17 mouse cellular contexts compared by ENCODE assay signal in the genomic region with DNA sequence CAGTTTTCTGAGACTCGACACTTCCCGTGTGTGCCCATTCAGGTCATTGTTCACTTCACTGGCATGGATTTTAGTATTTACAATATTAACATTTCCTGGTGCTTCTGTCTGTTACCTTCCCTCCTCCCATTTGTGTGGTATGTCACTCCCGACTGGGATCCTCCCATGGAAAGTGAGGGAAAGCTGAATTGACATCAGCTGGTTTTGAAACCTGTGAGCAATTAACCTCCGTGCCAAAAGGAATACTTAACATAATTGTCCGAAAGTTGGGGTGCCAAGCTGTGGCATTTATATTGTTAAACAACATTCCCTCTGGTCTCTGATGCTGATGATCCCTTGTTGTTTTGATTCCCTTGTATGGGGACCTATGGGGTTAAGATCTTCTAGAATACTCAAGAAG.
A peak's percentile ranks its signal among the peaks of the same experiment; 100 is the strongest.
DNase-seq lines count a peak whose midpoint lies in the region; ATAC-seq and TF ChIP-seq lines count a peak whose summit lies in the region.
"Had no signal": no experiment of that assay in that cellular context is flagged by ENCODE, and none has a peak within 500 bp of the region (broad histone marks: within the 10 kb centered on the region; RNA-seq: fewer than 3 reads in every experiment).

No protein-coding gene starts in this region.

- TF ChIP-seq POLR2A in cerebellum, adult 2 months (IDR thresholded peaks at IDR 0.05; ENCODE audit: borderline replicate concordance, insufficient read depth, low read length): no peak

- no peak for TF ChIP-seq CTCF in Patski (IDR thresholded peaks at IDR 0.05)
- no peak for TF ChIP-seq CTCF in cerebellum, adult 2 months (IDR thresholded peaks at IDR 0.05; ENCODE audit: borderline replicate concordance, insufficient read depth, low read depth, low read length)

- WGBS in cerebellum, adult 2 months: 43% methylated on average over 5 of the region's 5 CpGs

- H3K4me1 ChIP-seq in cerebellum, adult 2 months (ENCODE audit: control insufficient read depth, insufficient read depth, low read length): no peaks in the 10 kb centered on the region
- H3K4me1 ChIP-seq: embryonic facial prominence, embryonic 13.5 days; embryonic facial prominence, embryonic 15.5 days had no signal

- no peak overlapping the region for H3K4me3 ChIP-seq in cerebellum, adult 2 months (replicated peaks; ENCODE audit: insufficient read depth, low read depth, low read length)
- H3K4me3 ChIP-seq: embryonic facial prominence, embryonic 13.5 days; embryonic facial prominence, embryonic 15.5 days; erythroblast, embryonic 14.5 days; forebrain, embryonic 13.5 days had no signal

- POLR2A ChIA-PET in Patski (lab: Charles Lee): no interaction called here

- H3K27ac ChIP-seq in cerebellum, adult 2 months (ENCODE audit: insufficient read depth, low read length): no peak overlapping the region
- H3K27ac ChIP-seq: embryonic facial prominence, embryonic 13.5 days; embryonic facial prominence, embryonic 15.5 days; forebrain, embryonic 13.5 days had no signal

- no peaks in the 10 kb centered on the region for H3K27me3 ChIP-seq in Patski
- H3K27me3 ChIP-seq in cerebellum, adult 2 months (ENCODE audit: control insufficient read depth, insufficient read depth, low read length): no peaks in the 10 kb centered on the region; the same call in 1 of the 2 replicates
- H3K27me3 ChIP-seq: embryonic facial prominence, embryonic 13.5 days; forebrain, embryonic 13.5 days had no signal

- in situ Hi-C loops in Patski (cut with MboI; ENCODE audit: low pct_unique_long_range_greater_than_20kb): loop anchor here (5.0 kb wide), 1 partner anchor 267 kb away; no protein-coding TSS in a partner anchor

- peak; percentile 83 for DNase-seq in Muller cell, postnatal 12 days (ENCODE audit: inconsistent ontology term)
- peak; percentile 46 for DNase-seq in Patski (ENCODE audit: low read depth, low spot score)
- peak; percentile 50 for DNase-seq in retina, embryonic 14.5 days (ENCODE audit: low spot score)
- no peak for DNase-seq in cerebellum, adult 2 months
- no peak for DNase-seq in cerebellum, adult 9-11 months
- DNase-seq in cerebellum, adult 8-10 months: no peak
- DNase-seq: adrenal gland, postnatal 25 days; cerebellum, adult 11-12 months; cerebellum, adult 9-10 months; cerebellum, postnatal 14 days; cerebellum, postnatal 36 days; embryo, embryonic 11 days had no signal

- CTCF ChIA-PET in Patski (lab: Charles Lee): interaction anchor here (1.3 kb wide), 1 partner anchor 62 kb away, joined by 3 read pairs; no protein-coding TSS in a partner anchor

- ATAC-seq in Patski: no peak
- ATAC-seq: forebrain, embryonic 13.5 days; forebrain, embryonic 16.5 days had no signal

Comparison
In these comparisons a context has a peak if more than half of its experiments do, and no peak if none do; other contexts are left out.
1. DNase-seq: peak in Muller cell, postnatal 12 days (single experiment), Patski (single experiment) and retina, embryonic 14.5 days (single experiment); none in cerebellum, adult 2 months (0 of 2), cerebellum, adult 9-11 months (single experiment) and cerebellum, adult 8-10 months (single experiment).